Mouse (Mus musculus) heart, postnatal 14 days (tissue): ENCODE measurements at regions not wholly inside any gene's neighbourhood (a gene's known extent, or its start where the extent isn't known, plus 50 kb on each side); places are given as distances from the start of the nearest gene placed in this dataset.

Experiments used
- DNase-seq, 2 experiments: peaks; one replicate each; pipeline ENCODE4 v3.0.0; 2021 to 2022
- intact Hi-C: fragments of 180-260 bp; cut with DNase I; formaldehyde crosslinking; loops from one replicate; pipeline ENCODE4 v1.15.1; 2025

- intact Hi-C loops = no loop called here
- DNase-seq = no peak
These were observed 151.0 kb downstream of the Drd1 start for GRCm38 (mm10) chr13:53904471-53904870.

DNA sequence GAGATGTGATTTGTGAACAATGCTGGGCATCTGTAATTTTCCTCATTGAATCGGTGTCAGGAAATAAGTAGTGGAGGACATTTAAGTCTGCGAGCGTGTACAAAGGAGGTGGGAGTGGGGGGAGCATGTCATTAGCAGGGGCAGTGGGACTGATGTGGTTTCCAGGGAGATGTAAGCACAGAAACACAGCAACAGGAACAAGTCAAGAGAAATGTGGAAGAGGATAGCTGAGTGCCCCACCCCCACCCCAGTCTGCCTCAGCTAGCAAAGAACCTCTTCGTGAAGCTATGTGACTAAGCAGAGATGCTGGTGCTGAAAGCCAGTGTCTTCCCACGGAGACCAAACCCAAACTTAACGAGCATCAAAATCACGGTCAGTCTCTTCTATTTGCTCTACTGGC lies 151.9 kb downstream of the Drd1 start:
- no peak for DNase-seq
- intact Hi-C loops = no loop called here

DNA sequence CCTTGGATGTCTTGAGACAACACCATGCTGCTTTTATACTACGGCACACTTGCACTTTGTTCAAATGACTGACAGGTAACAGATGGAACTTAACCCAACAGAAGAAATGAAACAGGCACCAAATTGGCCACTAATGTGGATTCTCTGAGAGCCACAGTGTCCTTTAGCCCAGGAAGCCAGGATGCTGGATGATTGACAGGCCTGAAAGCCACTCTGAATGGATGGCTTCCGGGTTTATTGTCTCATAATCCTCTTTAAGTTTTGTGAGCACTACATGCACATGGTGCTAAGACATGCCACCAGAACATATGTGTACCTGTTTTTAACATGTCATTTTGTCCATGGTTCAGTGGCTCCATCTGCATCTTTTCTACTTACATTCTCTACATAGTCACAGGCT lies 152.7 kb downstream of the Drd1 start:
- intact Hi-C loops = no loop called here
- no peak for DNase-seq

GRCm38 (mm10) chr13:53900406-53901025 lies 155.0 kb downstream of the Drd1 start:
- peak; percentile 34 to 50 for DNase-seq
- intact Hi-C loops = no loop called here

DNA sequence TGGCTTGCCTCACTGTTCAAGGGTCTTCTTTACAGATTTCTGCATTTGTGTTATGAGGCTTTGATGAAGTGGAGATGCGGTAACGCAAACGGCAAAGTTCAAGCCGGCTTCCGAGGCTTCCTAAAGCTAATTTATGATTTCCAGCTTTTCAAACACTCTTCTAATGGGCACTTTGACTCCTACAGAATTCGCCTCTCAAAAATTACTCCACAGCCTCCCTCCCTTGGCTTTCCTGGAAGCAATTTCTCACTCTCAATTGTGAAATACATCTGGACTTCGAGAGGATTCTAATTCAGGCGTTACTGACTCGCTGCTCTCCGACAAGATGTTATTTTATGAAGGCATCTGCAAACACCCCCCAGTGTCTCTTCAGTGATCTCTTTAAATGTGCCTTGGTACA lies 157.2 kb downstream of the Drd1 start:
- intact Hi-C loops = no loop called here
- no peak for DNase-seq

DNA sequence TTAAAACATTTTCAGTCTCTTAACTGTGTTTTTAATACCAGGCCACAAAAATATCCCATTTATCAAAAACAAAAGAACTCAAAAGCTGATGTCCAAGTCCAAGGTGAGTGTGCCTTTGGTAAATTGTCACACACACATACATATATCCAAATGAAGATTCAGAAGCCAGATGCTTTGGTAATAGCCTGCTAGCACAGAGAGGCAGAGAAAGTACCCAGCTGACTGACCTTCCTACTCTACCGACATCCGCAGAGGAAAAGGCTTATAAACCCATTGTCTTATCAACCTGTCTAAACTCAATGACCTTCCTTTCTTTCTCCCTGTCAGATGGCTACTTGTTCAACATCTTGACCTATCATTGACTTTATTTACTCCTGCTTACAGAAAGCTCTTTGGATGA lies 158.3 kb downstream of the Drd1 start:
- no peak for DNase-seq
- intact Hi-C loops = no loop called here

- intact Hi-C loops = no loop called here
- no peak for DNase-seq
These were observed 167.1 kb downstream of the Drd1 start for GRCm38 (mm10) chr13:53888411-53888810.

DNA sequence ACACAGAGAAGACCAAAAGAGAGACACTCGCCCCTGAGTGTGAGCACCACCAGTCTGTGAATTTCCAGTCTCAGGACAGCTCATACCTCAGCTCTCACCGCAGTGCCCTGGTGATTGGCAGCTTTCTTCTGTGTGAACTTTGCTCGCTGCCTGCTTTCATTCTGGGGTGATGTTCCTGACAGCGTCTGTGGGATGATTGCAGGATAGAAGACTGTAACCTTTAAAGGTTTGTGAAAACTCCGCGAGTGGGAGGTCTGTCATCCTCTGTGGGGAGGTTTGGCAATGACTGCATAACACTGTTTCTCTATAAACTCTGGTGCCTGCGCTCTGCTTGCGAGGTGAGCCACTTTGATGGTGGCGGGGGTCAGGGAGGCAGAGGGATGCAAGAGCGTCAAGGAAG lies 169.7 kb downstream of the Drd1 start:
- DNase-seq = no peak
- intact Hi-C loops = no loop called here

GRCm38 (mm10) chr13:53883206-53883605 lies 172.3 kb downstream of the Drd1 start:
- no peak for DNase-seq
- intact Hi-C loops = no loop called here

DNA sequence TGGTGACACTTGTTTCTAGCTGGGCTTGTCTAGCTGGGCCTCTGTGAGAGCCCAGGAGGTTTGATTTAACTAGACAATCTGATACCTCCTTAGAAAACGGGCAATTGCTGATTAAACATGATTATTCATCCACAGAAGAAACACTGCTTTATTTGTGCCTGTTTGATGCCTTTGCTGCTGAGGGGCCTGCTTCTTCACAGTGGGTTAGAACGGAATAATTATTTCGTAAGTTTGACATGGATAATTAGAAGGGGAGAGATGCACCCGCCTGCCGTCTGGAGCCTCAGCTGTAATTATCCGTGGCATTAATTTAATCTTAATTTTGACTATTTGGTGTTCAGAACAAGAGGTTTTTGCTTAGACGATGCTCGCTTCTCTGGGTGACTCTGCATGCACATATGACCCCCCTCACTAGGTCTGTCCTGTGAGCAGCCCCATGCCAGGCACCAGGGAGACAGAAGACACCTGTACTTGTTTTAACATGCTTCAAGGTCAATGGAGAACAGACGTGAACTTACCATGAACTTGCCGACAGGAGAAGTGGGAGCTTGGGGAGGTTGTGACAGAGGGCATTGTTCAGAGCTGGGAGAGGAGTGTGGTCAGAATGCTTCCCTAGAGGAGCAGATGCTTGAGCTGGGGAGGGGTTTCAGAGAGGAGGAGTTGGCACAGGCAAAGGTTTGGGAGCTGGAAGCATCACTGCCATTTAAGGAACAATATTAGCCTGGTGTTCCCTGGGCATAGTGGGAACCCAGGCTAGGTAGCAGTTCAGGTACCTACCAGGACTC lies 174.8 kb downstream of the Drd1 start:
- intact Hi-C loops = no loop called here
- DNase-seq = no peak

- no peak for DNase-seq
- intact Hi-C loops = no loop called here
These were observed 180.0 kb downstream of the Drd1 start for GRCm38 (mm10) chr13:53875546-53875945.

GRCm38 (mm10) chr13:53865323-53865722 lies 190.2 kb downstream of the Drd1 start:
- no peak for DNase-seq
- intact Hi-C loops = no loop called here

- intact Hi-C loops = no loop called here
- DNase-seq = no peak
These were observed 193.2 kb downstream of the Drd1 start for GRCm38 (mm10) chr13:53862336-53862735.

DNA sequence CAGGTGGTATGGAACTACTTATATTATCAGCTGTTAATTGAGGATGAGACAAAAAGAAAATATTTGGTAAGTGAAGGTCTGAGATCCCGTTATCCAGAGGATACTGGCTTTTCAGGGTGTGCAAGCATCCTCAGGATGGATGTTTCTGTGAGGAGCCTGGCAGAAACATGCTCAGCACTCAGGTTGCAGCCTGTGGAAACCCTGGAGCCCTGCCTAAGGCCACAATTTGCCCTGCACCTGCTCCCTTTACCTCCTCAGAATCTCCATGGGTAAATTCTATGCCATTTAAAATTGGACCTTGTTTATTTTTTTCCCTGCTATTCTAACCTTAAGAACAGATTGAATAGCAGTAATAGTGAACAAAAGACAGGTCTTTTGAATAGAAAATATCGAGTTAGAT lies 201.3 kb downstream of the Drd1 start:
- intact Hi-C loops = no loop called here
- DNase-seq = no peak

DNA sequence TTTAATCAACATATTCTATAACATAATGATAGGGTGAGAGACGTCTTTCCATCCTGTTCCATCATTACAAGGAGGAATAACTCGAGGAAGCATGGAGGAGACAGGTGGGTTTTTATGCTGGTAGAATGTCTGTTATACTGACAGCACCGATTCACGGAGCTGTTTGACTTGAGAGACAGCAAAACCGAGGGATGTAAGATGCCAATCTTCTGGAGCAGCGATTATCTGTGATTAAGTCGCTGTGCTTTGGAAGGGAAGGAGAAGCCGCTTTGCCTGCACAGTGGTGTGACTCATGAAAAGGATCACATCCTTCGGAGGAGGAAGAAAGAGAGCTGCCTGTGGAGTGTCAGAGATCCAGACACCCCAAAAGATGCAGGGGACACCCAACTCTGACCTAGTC lies 205.4 kb downstream of the Drd1 start:
- no peak for DNase-seq
- intact Hi-C loops = no loop called here

- intact Hi-C loops = no loop called here
These were observed 209.3 kb downstream of the Drd1 start for GRCm38 (mm10) chr13:53846221-53846620.

DNA sequence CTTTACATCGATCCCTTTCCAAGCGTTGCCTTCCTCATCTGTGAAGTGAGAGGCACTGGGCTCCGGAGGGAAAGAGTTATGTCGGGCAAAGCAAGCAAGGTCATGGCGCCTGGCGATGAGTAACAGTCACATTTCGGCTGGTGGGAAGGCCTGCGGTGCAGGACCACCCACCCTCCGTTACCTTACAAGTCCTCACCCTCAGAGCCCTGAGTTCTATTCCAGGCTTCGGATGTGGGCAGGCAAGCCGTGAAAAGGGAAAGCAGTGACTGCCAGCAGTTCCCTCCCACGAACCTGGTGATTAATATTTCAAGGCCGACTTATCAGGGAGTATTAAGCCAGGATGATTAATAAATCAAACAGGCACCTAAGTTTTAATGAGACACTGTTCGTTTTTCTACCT lies 209.7 kb downstream of the Drd1 start:
- no peak for DNase-seq
- intact Hi-C loops = no loop called here

More at GRCm38 (mm10) chr13:53846221-53846620, 209.3 kb downstream of the Drd1 start:
- no peak for DNase-seq

DNA sequence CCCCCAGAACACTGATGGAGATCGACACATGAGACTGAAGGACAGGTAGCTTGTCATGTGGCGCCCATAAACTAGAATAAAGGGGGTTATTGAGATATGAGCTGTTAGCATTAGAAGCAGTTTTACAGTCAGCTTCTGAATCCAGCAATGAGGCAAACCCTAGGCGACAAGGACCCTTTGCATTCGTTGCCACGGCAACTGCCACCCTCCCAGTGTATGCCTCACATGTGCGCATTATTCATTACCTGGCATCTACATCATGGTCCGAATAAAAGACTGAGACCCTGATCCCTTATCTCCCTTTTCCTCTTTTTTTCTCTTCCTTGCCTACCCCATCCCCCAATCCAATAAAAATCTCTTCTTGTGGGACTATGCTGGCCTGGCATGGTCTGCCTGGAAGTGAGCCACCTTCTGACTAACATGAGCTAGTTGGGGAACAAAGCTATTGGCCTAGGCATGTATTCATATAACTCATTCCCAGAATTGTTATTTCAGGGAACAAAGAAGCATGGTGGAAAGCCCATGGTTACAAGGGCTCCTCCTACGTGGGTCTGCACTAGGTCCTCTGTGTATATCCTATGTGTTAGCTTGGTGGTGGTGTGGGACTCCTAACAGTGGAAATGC lies 229.4 kb downstream of the Drd1 start:
- intact Hi-C loops = no loop called here
- no peak for DNase-seq

DNA sequence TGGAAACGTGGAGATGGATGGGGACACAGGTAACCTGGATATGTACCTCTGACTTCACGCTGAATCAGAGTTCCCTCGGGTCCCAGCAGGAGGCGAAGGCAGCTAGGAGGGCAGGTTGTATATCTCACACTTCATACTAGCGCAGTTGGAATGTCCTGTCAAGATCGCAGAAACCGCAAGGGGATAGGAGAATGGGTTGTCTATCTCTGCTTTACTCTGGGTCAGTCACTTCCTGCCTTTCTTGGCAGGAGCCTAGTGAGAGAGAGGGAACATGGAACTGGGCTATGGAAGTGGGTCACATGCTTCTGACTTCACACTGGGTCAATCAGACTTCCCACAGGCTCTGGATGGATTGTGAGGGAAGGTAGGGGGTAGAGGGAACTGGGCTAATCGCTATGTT lies 233.4 kb downstream of the Drd1 start:
- peak; percentile 10 to 12 for DNase-seq
- intact Hi-C loops = no loop called here

- DNase-seq = no peak
- intact Hi-C loops = no loop called here
These were observed 239.9 kb downstream of the Drd1 start for GRCm38 (mm10) chr13:53815629-53816028.

- intact Hi-C loops = loop anchor here (5.0 kb wide), 1 partner anchor 98 kb away; no protein-coding TSS in a partner anchor
- DNase-seq = no peak
These were observed 241.4 kb downstream of the Drd1 start for GRCm38 (mm10) chr13:53814088-53814487.

DNA sequence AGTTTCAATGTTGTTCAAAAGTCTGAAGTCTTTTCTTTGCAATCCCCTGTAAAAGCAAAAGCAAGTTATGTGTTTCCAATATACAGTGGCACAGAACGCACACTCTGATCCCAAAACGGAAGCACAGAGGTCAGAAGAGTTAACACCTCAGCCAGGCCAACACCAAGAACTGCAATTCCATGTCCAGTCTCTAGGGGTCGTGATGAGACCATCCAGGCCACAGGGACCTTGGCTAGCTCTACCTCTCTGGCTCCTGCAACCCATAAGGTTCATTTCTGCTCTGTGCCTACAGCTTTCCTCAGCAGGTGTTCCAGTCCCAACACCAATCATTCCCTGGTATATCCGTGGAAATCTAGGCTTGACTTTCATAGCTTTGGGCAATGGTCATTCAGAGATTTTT lies 243.6 kb downstream of the Drd1 start:
- intact Hi-C loops = loop anchor here (1.0 to 5.0 kb wide), 2 partner anchors 100 to 243 kb away; partner anchors contain the start of gene Drd1
- peak; percentile 47 to 70 for DNase-seq
